Mouse (Mus musculus) liver, adult 2 months (tissue): ENCODE measurements at regions not wholly inside any gene's neighbourhood (a gene's known extent, or its start where the extent isn't known, plus 50 kb on each side); places are given as distances from the start of the nearest gene placed in this dataset.

ENCODE experiments used
- DNase-seq: peaks from one replicate; pipeline ENCODE4 v3.0.0-alpha.2; 2011; ENCODE audit warnings: low read depth, low spot score; ENCODE audit errors: extremely low read depth
- H3K27ac ChIP-seq: fragments of 200-500 bp; replicated peaks from 2 replicates; pipeline ENCODE4 v1.5.1; 2012; ENCODE audit warnings: low read depth, mild to moderate bottlenecking, control low read depth, inconsistent platforms, low read length; ENCODE audit not compliant: insufficient read depth
- H3K27me3 ChIP-seq: fragments of 200-500 bp; 2 replicates; pipeline ENCODE4 v1.6.1; 2012; ENCODE audit warnings: mild to moderate bottlenecking, moderate library complexity, low read length, inconsistent platforms; ENCODE audit not compliant: control insufficient read depth, insufficient read depth
- H3K36me3 ChIP-seq: fragments of 200-500 bp; 2 replicates; pipeline ENCODE4 v1.6.1; 2012; ENCODE audit warnings: low read length, inconsistent platforms; ENCODE audit not compliant: control insufficient read depth, insufficient read depth
- H3K4me1 ChIP-seq: fragments of 200-500 bp; 2 replicates; pipeline ENCODE4 v1.6.1; 2011; ENCODE audit warnings: low read length; ENCODE audit not compliant: control insufficient read depth, insufficient read depth
- H3K4me3 ChIP-seq: fragments of 200-500 bp; 2 replicates; pipeline ENCODE4 v1.5.1; 2011; ENCODE audit warnings: low read depth, mild to moderate bottlenecking, control low read depth, low read length, moderate library complexity; ENCODE audit not compliant: insufficient read depth
- H3K79me2 ChIP-seq: fragments of 200-500 bp; 2 replicates; pipeline ENCODE4 v1.6.1; 2012; ENCODE audit warnings: inconsistent platforms, mild to moderate bottlenecking, low read length, moderate library complexity; ENCODE audit not compliant: control insufficient read depth, insufficient read depth
- H3K9ac ChIP-seq: fragments of 200-500 bp; 2 replicates; pipeline ENCODE4 v1.6.1; 2012; ENCODE audit warnings: low read depth, mild to moderate bottlenecking, control low read depth, inconsistent platforms, low read length
- CTCF ChIP-seq: fragments of 200-500 bp; IDR thresholded peaks from 2 replicates; pipeline ENCODE4 v1.5.1; 2011; ENCODE audit warnings: low read depth, low read length, control low read depth
- POLR2A ChIP-seq: fragments of 200-500 bp; IDR thresholded peaks from 2 replicates; pipeline ENCODE4 v1.6.1; 2011; ENCODE audit warnings: low read length, control low read depth; ENCODE audit not compliant: insufficient read depth; ENCODE audit errors: extremely low read depth
- WGBS: fragments of 180-500 bp; shearing (Covaris S2); methylation state at CpG from one replicate; pipeline ENCODE4 v1.1.7; 2018; 5-methylcytosine and 5-hydroxymethylcytosine counted together

- Histone ChIP-seq H3K79me2 (no peaks in the 10 kb centered on the region), H3K9ac (no peak overlapping the region), H3K4me1 (no peaks in the 10 kb centered on the region), H3K27me3 (no peaks in the 10 kb centered on the region), H3K36me3 (no peaks in the 10 kb centered on the region), H3K27ac (no peak overlapping the region), H3K4me3 (no peak overlapping the region)
- no peak for TF ChIP-seq CTCF
- TF ChIP-seq POLR2A, result no peak
- peak; percentile 62 for DNase-seq
- WGBS, result 27% methylated on average over 3 of the region's 3 CpGs
Observed at GRCm38 (mm10) chr3:148136791-148137251, 853.5 kb downstream of the Adgrl2 start.

- no peaks in the 10 kb centered on the region for H3K27me3 ChIP-seq
- WGBS, result 41% methylated on average over 2 of the region's 2 CpGs
- DNase-seq, result peak; percentile 52
Observed at GRCm38 (mm10) chr3:148134646-148135045, 855.7 kb downstream of the Adgrl2 start.

GRCm38 (mm10) chr3:148115576-148115975 is 874.8 kb downstream of the Adgrl2 start:
- H3K36me3 ChIP-seq, result no peaks in the 10 kb centered on the region
- DNase-seq, result no peak
- no peak for TF ChIP-seq POLR2A
- TF ChIP-seq CTCF, result no peak
- H3K4me3 ChIP-seq, result no peak overlapping the region
- no peak overlapping the region for H3K9ac ChIP-seq
- no peak overlapping the region for H3K27ac ChIP-seq
- no peaks in the 10 kb centered on the region for H3K79me2 ChIP-seq
- no peaks in the 10 kb centered on the region for H3K4me1 ChIP-seq
- no peaks in the 10 kb centered on the region for H3K27me3 ChIP-seq

More at GRCm38 (mm10) chr3:148134646-148135045, 855.7 kb downstream of the Adgrl2 start:
- TF ChIP-seq POLR2A (no peak), CTCF (no peak)
- H3K9ac ChIP-seq, result no peak overlapping the region
- no peaks in the 10 kb centered on the region for H3K79me2 ChIP-seq
- H3K4me1 ChIP-seq, result no peaks in the 10 kb centered on the region
- H3K4me3 ChIP-seq, result no peak overlapping the region
- no peaks in the 10 kb centered on the region for H3K36me3 ChIP-seq
- no peak overlapping the region for H3K27ac ChIP-seq

- Histone ChIP-seq H3K4me3 (no peak overlapping the region), H3K27ac (no peak overlapping the region), H3K9ac (no peak overlapping the region), H3K27me3 (no peaks in the 10 kb centered on the region), H3K79me2 (no peaks in the 10 kb centered on the region), H3K4me1 (no peaks in the 10 kb centered on the region; the same call in 1 of the 2 replicates), H3K36me3 (no peaks in the 10 kb centered on the region)
- WGBS, result 92% methylated on average over 3 of the region's 3 CpGs
- DNase-seq, result no peak
- TF ChIP-seq POLR2A (no peak), CTCF (no peak)
Observed at GRCm38 (mm10) chr3:148112204-148112603, 878.2 kb downstream of the Adgrl2 start.

- H3K4me3 ChIP-seq, result no peak overlapping the region
- H3K27me3 ChIP-seq, result no peaks in the 10 kb centered on the region
- H3K79me2 ChIP-seq, result no peaks in the 10 kb centered on the region
- no peak for DNase-seq
- 89% methylated on average over 1 of the region's 1 CpGs for WGBS
- H3K27ac ChIP-seq, result no peak overlapping the region
- H3K9ac ChIP-seq, result no peak overlapping the region
- H3K36me3 ChIP-seq, result no peaks in the 10 kb centered on the region
- H3K4me1 ChIP-seq, result no peaks in the 10 kb centered on the region; the same call in 1 of the 2 replicates
- TF ChIP-seq CTCF, result no peak
Observed at GRCm38 (mm10) chr3:148107031-148107430, 883.3 kb downstream of the Adgrl2 start.

- H3K27ac ChIP-seq, result no peak overlapping the region
- no peaks in the 10 kb centered on the region for H3K79me2 ChIP-seq
- no peaks in the 10 kb centered on the region for H3K27me3 ChIP-seq
- 97% methylated on average over 4 of the region's 4 CpGs for WGBS
- no peaks in the 10 kb centered on the region for H3K36me3 ChIP-seq
- no peak for TF ChIP-seq CTCF
- no peak for TF ChIP-seq POLR2A
- no peak overlapping the region for H3K9ac ChIP-seq
- no peaks in the 10 kb centered on the region for H3K4me1 ChIP-seq
- no peak overlapping the region for H3K4me3 ChIP-seq
- DNase-seq, result no peak
Observed at GRCm38 (mm10) chr3:148093930-148094329, 896.4 kb downstream of the Adgrl2 start.
